Mouse (Mus musculus): Measurements from ENCODE around the gene Agk.

- no peak for TF ChIP-seq MAFK (IDR thresholded peaks at IDR 0.05; ENCODE audit: borderline replicate concordance, low read depth, low read length)
- TF ChIP-seq USF2 (IDR thresholded peaks at IDR 0.05; ENCODE audit: borderline replicate concordance in 1 of 2, insufficient read depth in 1 of 2, low read depth in 1 of 2, low read length in 2 of 2) = no peak
- TF ChIP-seq CTCF (IDR thresholded peaks at IDR 0.05 in 2 of 3, conservative IDR thresholded peaks at IDR 0.05 in 1 of 3; ENCODE audit: control insufficient read depth in 1 of 3, insufficient read depth in 1 of 3, low read depth in 2 of 3, low read length in 3 of 3, poor library complexity in 1 of 3, severe bottlenecking in 1 of 3) = no peak
- TF ChIP-seq POLR2A (IDR thresholded peaks at IDR 0.05; ENCODE audit: control insufficient read depth in 1 of 2, insufficient read depth in 1 of 2, low read depth in 1 of 2, low read length in 2 of 2, poor library complexity in 1 of 2) = no peak
These were observed 56.9 kb downstream of the Agk start for GRCm38 (mm10) chr6:40381908-40382307.
